Mouse (Mus musculus) embryonic facial prominence, embryonic 10.5 days (tissue): ENCODE measurements at regions not wholly inside any gene's neighbourhood (a gene's known extent, or its start where the extent isn't known, plus 50 kb on each side); places are given as distances from the start of the nearest gene placed in this dataset.

Experiments used
- DNase-seq: peaks from one replicate; pipeline ENCODE4 v3.0.0-alpha.2; 2017; ENCODE audit warnings: low spot score
- H3K27ac ChIP-seq: fragments of 300-500 bp; sonication (generic); replicated peaks from 2 replicates; pipeline ENCODE4 v1.5.1; 2016; ENCODE audit warnings: mild to moderate bottlenecking
- H3K27me3 ChIP-seq: fragments of 300-500 bp; sonication (generic); replicated peaks from 2 replicates; pipeline ENCODE4 v1.6.1; 2016; ENCODE audit warnings: low read depth, mild to moderate bottlenecking; ENCODE audit not compliant: poor library complexity, severe bottlenecking
- H3K36me3 ChIP-seq: fragments of 300-500 bp; sonication (generic); replicated peaks from 2 replicates; pipeline ENCODE4 v1.6.1; 2016; ENCODE audit warnings: mild to moderate bottlenecking, moderate library complexity
- H3K4me1 ChIP-seq: fragments of 300-500 bp; sonication (generic); 2 replicates; pipeline ENCODE4 v1.6.1; 2016
- H3K4me3 ChIP-seq: fragments of 300-500 bp; sonication (generic); 2 replicates; pipeline ENCODE4 v1.5.1; 2016; ENCODE audit warnings: mild to moderate bottlenecking, moderate library complexity
- H3K9me3 ChIP-seq: fragments of 300-500 bp; sonication (generic); 2 replicates; pipeline ENCODE4 v1.6.1; 2016; ENCODE audit warnings: mild to moderate bottlenecking
- WGBS: fragments of 180-500 bp; shearing (Covaris S2); methylation state at CpG from one replicate; pipeline ENCODE4 v1.1.7; 2016; 5-methylcytosine and 5-hydroxymethylcytosine counted together

DNA sequence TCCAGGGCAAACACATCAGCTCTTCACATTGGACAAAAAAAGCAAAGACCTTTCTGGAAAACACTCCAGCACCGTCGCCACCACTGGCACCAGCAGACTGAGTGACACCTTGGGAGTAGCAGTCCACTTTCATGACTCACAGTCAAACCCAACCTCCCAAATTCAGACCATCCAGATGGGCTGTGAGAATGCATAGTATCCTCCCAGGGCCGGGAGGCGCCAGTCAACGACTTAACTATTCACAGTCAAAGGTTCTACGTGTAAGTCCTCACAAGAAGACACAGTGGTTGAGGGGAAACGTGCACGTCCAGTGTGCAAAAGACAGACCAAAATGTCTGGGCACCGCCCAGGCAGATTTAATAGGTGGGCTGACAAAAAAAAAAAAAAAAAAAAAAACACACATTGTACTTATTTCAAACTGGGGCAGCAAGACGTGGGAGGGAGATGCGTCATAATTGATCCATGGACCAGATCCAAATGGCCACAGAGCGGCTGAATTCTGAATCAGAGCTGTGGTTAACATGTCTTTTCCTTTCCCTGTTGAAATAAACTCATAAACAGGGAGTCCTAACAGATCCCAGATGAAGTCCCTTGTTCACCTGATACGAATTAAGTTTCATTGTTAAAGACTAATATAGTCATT, 137.6 kb upstream of the Sox2 start:
- Histone ChIP-seq H3K4me3 (no peak overlapping the region), H3K9me3 (peaks cover 4% of the 10 kb centered on the region), H3K4me1 (no peaks in the 10 kb centered on the region), H3K36me3 (no peaks in the 10 kb centered on the region), H3K27ac (no peak overlapping the region), H3K27me3 (no peaks in the 10 kb centered on the region)
- no peak for DNase-seq
- 90% methylated on average over 13 of the region's 13 CpGs for WGBS

DNA sequence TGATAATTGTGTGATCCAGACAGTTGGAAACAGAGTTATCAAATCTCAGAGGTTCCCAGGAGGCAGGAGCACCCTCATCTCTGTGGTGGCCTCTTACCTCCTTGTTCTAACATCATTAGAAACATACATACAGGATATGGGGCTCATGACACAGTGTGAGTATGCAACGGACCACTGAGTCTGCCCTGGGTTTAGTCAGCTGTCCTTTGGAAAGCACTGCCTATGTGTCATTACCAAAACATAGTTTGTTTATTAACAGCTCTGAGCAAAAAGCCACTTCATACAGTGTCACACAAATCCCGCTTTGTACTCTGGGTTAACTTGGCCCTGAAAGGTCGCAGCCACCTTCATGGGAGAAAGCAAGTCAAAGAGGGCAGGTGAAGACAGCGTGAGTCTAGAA, 139.5 kb upstream of the Sox2 start:
- Histone ChIP-seq H3K4me3 (no peak overlapping the region), H3K9me3 (peaks cover 4% of the 10 kb centered on the region), H3K4me1 (no peaks in the 10 kb centered on the region), H3K27me3 (peaks cover 9% of the 10 kb centered on the region; the same call in 1 of the 2 replicates), H3K27ac (no peak overlapping the region), H3K36me3 (no peaks in the 10 kb centered on the region)
- no peak for DNase-seq
- 78% methylated on average over 4 of the region's 4 CpGs for WGBS

DNA sequence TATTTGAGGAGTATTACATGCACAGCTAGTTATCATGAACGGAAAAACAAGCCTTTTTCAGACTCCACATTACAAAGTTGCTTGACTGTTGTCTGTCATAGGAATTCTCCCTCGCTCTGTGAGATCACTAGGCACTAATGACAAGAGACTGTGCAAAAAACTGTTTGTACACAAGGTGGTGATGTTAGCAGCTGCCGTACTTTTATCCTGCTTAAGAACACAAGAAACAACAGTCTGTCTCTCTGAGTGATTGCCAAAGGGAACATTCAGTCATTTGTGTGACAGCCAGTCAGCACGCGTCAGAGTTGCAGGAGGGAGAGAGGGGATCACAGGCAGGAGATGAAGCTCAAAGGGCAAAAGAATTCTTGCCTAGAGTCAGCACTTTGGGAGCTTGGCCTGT, 141.0 kb upstream of the Sox2 start:
- H3K4me3 ChIP-seq: no peak overlapping the region
- 0 out of 2 replicates have a peak, but pooled peaks cover 4% of the 10 kb centered on the region for H3K4me1 ChIP-seq
- H3K27me3 ChIP-seq: peaks cover 13% of the 10 kb centered on the region; the same call in 1 of the 2 replicates
- no peak for DNase-seq
- WGBS: 41% methylated on average over 5 of the region's 5 CpGs
- no peaks in the 10 kb centered on the region for H3K36me3 ChIP-seq
- no peaks in the 10 kb centered on the region for H3K9me3 ChIP-seq
- no peak overlapping the region for H3K27ac ChIP-seq

DNA sequence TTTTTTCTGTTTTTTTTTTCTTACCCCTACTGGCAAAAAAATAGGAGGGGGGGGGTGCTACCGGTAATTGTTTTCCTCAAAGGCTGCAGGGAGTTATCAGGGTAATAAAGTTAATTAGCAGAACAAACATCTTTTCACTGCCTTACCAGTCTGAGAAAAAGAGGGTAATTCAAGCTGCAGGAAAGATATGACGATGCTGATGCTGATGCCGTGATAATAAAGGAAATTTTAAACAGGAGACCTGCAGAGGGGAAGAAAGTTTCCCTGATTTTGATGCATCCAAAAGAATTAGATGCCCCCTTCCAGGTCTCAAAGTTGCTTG, 145.7 kb upstream of the Sox2 start:
- no peak for DNase-seq
- Histone ChIP-seq H3K27ac (no peak overlapping the region), H3K4me3 (no peak overlapping the region), H3K27me3 (peaks cover 13% of the 10 kb centered on the region; the same call in 1 of the 2 replicates), H3K36me3 (no peaks in the 10 kb centered on the region), H3K4me1 (0 out of 2 replicates have a peak, but pooled peaks cover 4% of the 10 kb centered on the region), H3K9me3 (no peaks in the 10 kb centered on the region)
- 17% methylated on average over 3 of the region's 3 CpGs for WGBS

DNA sequence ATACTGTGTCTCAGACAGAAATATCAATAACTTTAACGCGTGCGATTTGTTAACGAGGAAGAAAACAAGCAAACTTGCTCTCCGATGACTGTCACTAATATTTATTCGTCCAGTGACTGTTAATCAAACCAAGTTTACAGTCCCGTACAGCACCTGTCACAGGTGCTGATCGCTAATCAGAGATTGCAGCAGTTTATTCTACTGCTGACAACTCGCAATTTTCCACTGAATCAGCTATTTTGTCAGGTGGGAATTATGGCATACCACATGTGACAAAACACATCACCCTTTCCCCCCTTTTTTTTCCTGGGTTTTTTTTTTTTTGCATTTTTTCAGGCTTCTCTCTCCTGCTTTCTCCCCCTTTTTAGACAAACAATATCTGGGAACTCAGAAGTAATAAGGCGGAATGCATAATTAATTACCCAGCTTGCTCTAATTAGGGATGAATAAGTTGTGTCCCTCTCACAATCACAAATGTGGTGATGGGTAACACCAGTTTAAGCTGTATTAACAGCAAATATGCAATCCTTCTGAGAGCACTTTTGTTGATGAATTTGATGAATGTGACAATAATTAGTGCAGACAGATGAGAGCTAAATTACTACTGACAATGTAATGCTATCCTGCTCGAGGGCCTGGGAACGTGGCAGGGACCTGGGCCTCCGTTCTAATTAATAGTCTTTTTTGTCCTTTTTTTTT, 146.2 kb upstream of the Sox2 start:
- no peaks in the 10 kb centered on the region for H3K9me3 ChIP-seq
- peaks cover 13% of the 10 kb centered on the region; the same call in 1 of the 2 replicates for H3K27me3 ChIP-seq
- WGBS: 61% methylated on average over 13 of the region's 13 CpGs
- no peaks in the 10 kb centered on the region for H3K36me3 ChIP-seq
- H3K4me3 ChIP-seq: no peak overlapping the region
- no peak overlapping the region for H3K27ac ChIP-seq
- 0 out of 2 replicates have a peak, but pooled peaks cover 4% of the 10 kb centered on the region for H3K4me1 ChIP-seq
- no peak for DNase-seq

DNA sequence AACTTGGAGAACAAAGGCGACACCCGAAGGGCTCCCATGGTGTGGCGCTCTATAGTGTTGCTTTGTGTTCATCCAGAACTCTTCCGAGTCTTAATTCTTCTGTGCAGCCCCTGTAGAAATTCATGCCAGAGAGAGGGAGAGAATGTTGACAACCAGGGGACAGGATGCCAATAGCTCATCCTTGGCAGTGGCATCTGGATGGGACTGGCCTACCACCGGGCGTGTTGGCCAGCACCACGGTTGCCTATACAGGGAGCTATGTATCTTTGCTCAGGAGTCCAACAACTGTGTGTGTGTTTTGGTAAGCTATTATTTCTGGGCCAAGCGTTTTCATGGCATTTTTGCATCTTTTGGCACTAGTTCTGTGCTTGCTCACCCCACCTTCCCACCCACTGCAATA, 153.4 kb upstream of the Sox2 start:
- 89% methylated on average over 8 of the region's 8 CpGs for WGBS
- H3K36me3 ChIP-seq: no peaks in the 10 kb centered on the region
- no peaks in the 10 kb centered on the region for H3K9me3 ChIP-seq
- no peak for DNase-seq
- H3K4me1 ChIP-seq: no peaks in the 10 kb centered on the region
- no peaks in the 10 kb centered on the region; the same call in 1 of the 2 replicates for H3K27me3 ChIP-seq
- no peak overlapping the region for H3K4me3 ChIP-seq
- no peak overlapping the region for H3K27ac ChIP-seq

DNA sequence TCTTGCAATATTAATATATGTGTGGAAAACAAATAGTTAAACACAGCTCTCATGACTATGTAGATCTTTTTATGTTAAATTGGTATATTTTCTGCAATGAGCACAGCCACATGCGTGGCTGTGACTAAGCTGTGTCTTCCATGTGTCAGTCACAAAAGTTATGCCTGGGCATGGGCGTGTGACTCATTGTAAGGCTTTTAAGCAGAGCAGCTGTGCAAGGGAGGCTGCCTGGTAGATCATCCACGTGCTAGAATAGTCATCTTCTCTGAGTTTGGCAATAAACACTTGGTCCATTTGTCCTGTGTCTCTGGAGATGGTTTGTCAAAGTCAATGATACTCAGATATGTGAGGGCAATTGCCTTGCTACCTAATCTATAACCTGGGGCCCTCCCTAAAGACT, 154.6 kb upstream of the Sox2 start:
- H3K9me3 ChIP-seq: no peaks in the 10 kb centered on the region
- no peaks in the 10 kb centered on the region for H3K4me1 ChIP-seq
- H3K27me3 ChIP-seq: no peaks in the 10 kb centered on the region
- 74% methylated on average over 3 of the region's 3 CpGs for WGBS
- H3K4me3 ChIP-seq: no peak overlapping the region
- DNase-seq: no peak
- no peaks in the 10 kb centered on the region for H3K36me3 ChIP-seq
- no peak overlapping the region for H3K27ac ChIP-seq

DNA sequence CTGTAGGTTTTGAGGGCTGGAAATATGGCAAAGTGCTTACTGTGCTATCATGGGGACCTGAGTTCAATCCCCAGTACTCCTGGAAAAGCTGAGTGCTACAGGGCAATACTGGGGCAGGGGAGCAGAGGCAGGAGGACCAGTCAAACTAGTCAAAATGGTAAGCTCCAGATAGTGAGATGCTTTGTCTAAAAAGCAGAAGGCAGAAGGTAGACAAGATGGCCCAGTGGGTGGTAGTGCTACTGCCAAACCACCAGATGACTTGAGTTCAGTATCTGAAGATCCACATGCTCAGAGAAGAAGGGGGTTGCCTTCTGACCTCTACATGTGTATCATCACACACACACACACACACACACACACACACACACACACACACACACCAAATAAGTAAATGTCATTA, 156.3 kb upstream of the Sox2 start:
- Histone ChIP-seq H3K27me3 (no peaks in the 10 kb centered on the region), H3K4me3 (no peak overlapping the region), H3K36me3 (no peaks in the 10 kb centered on the region), H3K9me3 (no peaks in the 10 kb centered on the region), H3K4me1 (no peaks in the 10 kb centered on the region), H3K27ac (no peak overlapping the region)
- no peak for DNase-seq

DNA sequence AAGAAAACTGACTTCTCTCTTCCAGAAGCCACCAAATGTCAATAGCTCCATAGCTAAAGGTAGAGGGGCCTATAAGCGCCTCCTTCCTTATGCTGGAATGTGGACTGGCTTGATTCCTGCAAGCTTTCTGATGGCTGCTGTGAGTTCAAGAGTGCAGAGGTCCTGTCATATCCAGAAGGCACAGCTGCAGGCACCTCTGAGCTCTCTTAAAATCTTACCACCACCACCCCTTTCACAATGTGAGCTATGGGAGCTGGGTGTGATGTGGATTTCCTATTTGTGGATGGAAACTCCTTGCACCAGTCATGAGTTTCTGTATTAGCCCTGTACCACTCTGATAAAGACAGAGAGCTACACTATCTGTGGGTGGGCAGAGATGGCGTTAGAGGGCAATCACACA, 161.2 kb upstream of the Sox2 start:
- WGBS: 87% methylated on average over 2 of the region's 2 CpGs
- no peak overlapping the region for H3K4me3 ChIP-seq
- no peak for DNase-seq
- no peaks in the 10 kb centered on the region for H3K9me3 ChIP-seq
- H3K4me1 ChIP-seq: peaks cover 6% of the 10 kb centered on the region
- peaks cover 10% of the 10 kb centered on the region for H3K27me3 ChIP-seq
- no peak overlapping the region for H3K27ac ChIP-seq
- H3K36me3 ChIP-seq: no peaks in the 10 kb centered on the region

DNA sequence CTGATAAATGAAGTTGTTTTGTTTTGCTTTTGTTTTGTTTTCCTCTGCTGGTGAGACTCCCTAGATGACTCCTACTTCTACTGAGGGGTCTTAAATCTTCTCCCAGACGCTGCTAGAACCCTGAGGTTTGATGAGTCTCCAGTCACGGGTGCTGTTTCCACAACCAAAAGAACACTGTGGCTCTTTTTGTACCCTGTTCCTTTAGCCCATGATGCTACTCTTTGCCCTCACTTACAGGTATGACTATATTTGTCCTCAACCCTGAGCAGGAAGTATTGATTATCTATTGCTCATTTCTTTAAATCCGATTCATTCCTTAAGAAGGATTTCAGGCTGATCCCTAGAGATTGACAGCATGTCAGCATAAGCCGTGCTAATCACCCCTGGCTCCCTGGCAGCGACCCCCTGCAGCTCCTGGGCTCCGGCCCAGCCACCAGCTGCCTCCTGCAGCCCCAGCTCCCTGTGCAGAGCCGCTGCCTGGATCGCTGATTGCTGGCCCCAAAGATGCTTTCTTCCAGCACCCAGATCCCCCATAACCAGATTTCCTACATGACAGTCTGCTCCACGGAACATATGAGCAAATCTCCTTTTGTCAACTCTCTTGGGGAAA, 163.7 kb upstream of the Sox2 start:
- H3K36me3 ChIP-seq: no peaks in the 10 kb centered on the region
- DNase-seq: no peak
- peaks cover 9% of the 10 kb centered on the region for H3K4me1 ChIP-seq
- H3K27ac ChIP-seq: no peak overlapping the region
- peaks cover 10% of the 10 kb centered on the region for H3K27me3 ChIP-seq
- 7% methylated on average over 9 of the region's 9 CpGs for WGBS
- H3K4me3 ChIP-seq: no peak overlapping the region
- H3K9me3 ChIP-seq: no peaks in the 10 kb centered on the region

DNA sequence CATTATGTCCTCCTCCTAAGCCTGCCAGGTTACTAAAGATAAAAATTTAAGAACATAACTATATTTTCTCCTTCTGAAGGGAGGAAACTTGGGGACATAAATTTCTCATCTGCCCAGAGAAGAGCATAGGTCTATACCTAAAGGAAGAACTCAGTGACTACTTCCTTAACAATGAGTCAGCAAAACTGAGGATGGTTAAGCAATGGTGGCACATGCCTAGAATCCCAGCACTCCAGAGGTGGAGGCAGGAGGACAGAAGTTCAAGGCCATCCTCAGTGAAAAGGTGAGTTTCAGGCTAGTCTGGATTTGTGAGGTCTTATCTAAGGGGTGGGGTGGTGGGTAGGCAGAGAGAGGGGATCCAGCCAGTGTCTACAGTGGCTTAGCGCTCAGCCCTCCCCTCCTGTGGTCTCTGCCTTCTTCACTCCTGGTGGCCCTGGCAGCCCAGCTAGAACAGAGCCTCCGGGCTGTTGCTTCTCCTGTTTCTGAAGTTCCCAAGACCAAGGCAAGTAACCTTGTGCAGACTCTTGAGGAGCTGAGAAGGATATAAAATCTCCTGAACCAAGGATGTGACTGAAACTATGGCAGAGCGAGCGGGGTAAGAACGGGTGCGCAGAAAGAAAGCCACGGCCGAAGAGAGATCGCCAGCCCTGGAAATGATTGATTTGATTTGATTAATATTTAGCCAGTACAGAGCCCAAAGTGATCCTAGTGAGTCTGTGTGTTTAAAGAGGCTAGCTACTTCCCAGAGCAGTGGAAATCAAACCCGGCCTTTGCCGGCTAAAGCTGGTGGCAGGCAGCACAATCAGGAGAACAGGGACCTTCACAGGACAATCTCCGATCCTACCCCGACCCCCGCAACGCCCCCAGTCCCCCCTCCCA, 164.6 kb upstream of the Sox2 start:
- no peak overlapping the region for H3K4me3 ChIP-seq
- H3K36me3 ChIP-seq: no peaks in the 10 kb centered on the region
- H3K9me3 ChIP-seq: no peaks in the 10 kb centered on the region
- 44% methylated on average over 15 of the region's 15 CpGs for WGBS
- no peak overlapping the region for H3K27ac ChIP-seq
- H3K4me1 ChIP-seq: peaks cover 15% of the 10 kb centered on the region
- H3K27me3 ChIP-seq: peaks cover 10% of the 10 kb centered on the region
- DNase-seq: peak; percentile 17

DNA sequence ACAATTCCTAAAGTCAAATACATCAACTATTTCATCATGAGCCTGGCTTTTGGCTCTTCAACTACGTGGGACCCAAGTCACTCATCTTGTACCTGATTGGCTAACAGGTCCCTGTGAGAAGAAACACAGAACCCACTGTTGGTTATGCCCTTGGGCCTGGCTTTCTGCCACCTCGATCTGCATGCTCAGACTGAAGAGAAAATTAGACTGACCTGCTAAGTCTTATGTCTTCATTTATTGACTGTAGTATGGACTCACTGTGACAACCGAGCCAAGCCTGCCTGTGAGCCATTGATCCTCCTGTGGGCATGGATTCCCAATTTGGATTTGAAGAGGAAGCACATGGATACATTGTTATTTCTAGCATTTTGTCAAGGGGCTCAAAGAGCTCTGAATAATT, 166.3 kb upstream of the Sox2 start:
- H3K4me3 ChIP-seq: no peak overlapping the region
- peaks cover 10% of the 10 kb centered on the region for H3K27me3 ChIP-seq
- no peaks in the 10 kb centered on the region for H3K36me3 ChIP-seq
- no peak overlapping the region for H3K27ac ChIP-seq
- 65% methylated on average over 3 of the region's 3 CpGs for WGBS
- DNase-seq: no peak
- no peaks in the 10 kb centered on the region for H3K9me3 ChIP-seq
- H3K4me1 ChIP-seq: peaks cover 15% of the 10 kb centered on the region
